Mouse (Mus musculus) cerebral cortex, adult 2 months (tissue): ENCODE measurements around the gene H2afy2.

ENCODE experiments used
- WGBS: fragments of 180-500 bp; shearing (Covaris S2); methylation state at CpG from one replicate; pipeline ENCODE4 v1.1.7; 2018; 5-methylcytosine and 5-hydroxymethylcytosine counted together

Gene H2afy2

GRCm38 (mm10) chr10:61784414-61784813, 467 bp upstream of the H2afy2 start:
- 34% methylated on average over 10 of the region's 10 CpGs for WGBS

GRCm38 (mm10) chr10:61782799-61783611, 942 bp downstream of the H2afy2 start:
- WGBS = 2% methylated on average over 73 of the region's 74 CpGs

DNA sequence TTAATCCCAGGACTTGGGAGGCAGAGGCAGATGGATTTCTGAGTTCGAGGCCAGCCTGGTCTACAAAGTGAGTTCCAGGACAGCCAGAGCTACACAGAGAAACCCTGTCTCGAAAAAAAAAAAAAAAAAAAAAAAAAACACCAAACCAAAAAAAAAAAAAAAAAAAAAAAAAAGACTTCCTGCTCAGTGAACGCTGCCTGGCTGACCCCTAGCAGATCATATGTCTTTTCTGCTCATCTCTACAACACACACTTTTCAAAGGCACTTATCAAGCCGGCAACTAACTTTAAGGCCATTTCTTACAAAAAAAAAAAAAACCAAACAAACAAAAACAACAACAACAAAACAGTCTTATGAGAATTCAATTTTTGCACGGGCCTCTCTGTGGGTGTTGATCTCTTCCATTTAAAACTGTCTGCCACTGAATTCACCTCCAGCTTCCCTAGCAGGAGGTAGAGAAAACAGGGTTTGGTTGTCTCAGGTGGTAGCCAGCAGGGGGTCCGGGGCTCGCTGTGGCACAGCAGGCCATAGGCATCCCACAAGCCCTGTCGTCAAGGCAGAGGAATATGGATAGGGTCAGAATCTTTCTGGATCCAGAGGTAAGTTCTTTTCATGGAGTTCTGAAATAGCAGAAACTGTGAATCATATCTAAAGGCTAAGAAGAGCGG, 2.4 kb downstream of the H2afy2 start:
- WGBS = 48% methylated on average over 8 of the region's 9 CpGs

DNA sequence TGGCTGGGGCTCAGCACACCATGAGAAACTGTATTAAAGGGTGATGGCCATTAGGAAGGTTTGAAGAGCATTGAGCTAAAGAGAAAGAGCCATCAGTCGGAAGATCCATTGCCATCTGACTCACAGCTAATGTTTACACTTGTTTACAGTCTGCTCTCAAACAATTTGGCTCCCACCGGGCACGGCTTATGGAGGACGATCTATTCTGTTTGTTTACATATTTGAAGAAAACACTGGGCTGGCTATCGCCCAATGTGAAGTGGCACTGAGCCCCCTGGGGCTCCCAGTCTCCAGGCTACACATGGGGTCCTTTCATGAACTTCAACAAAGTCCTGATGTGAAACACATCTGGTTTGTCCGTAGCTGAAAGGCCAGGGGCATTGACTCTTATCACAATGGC, 17.1 kb downstream of the H2afy2 start:
- WGBS = 53% methylated on average over 6 of the region's 6 CpGs

- 60% methylated on average over 5 of the region's 5 CpGs for WGBS
Observed at GRCm38 (mm10) chr10:61765558-61765957, 18.4 kb downstream of the H2afy2 start.

DNA sequence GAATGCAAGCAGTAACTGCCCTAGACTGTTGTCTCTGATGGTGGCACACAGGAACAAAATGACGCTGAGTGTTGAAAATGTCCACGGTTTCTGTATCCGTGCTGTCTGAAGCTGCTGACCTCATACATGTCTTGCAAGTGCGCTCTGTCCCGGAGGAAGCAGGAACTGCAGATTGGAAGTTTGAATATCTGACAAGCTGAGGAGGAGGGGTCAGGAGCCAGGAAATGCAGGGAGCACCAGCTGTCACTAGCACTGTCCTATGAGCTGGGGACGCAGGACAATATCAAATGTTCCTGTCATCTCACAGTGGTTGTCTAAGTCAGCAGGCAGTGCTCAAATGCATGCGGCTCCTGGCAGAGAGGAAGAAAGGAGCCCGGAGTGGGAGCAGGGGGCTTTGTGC, 19.3 kb downstream of the H2afy2 start:
- WGBS = 63% methylated on average over 8 of the region's 8 CpGs

DNA sequence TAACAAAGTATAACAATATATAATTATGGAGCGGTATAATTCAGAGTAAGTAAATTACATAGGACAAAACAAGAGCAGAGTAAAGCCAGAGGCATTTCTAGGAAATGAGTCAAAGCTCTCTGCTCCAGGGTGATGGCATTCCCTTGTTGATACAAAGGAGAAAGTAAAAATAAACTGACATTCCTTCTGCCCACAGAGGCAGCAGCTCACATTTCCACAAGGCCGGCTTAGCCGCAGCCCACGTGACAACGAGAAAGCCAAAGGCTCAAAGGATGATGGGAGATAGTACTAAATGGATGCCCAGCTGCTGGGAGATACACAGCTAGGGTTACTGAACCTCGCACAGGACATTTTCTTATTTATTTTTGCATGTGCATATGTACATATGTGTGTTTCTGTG, 24.1 kb downstream of the H2afy2 start:
- WGBS = 41% methylated on average over 6 of the region's 6 CpGs

GRCm38 (mm10) chr10:61758904-61759303, 25.0 kb downstream of the H2afy2 start:
- WGBS = 99% methylated on average over 2 of the region's 2 CpGs

GRCm38 (mm10) chr10:61757022-61757421, 26.9 kb downstream of the H2afy2 start:
- 87% methylated on average over 14 of the region's 14 CpGs for WGBS

DNA sequence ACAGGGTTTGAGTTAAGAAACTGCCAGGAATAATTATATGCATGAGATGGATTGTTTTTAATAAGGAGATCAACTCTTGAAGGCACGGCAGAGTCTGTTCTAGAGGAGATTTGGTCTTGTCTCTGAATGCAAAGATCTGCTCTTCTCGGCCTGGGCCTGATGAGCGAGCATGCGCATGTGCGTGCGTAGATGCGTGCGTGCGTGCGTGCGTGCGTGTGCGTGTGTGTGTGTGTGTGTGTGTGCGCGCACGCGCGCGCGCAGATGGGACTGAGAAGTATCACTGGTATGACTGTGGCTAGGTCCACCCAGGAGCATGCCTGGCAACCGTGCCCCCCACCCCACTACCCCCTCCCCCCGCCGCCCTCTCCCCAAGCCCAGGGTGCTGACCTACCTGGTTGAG, 30.9 kb downstream of the H2afy2 start:
- WGBS = 96% methylated on average over 23 of the region's 23 CpGs

DNA sequence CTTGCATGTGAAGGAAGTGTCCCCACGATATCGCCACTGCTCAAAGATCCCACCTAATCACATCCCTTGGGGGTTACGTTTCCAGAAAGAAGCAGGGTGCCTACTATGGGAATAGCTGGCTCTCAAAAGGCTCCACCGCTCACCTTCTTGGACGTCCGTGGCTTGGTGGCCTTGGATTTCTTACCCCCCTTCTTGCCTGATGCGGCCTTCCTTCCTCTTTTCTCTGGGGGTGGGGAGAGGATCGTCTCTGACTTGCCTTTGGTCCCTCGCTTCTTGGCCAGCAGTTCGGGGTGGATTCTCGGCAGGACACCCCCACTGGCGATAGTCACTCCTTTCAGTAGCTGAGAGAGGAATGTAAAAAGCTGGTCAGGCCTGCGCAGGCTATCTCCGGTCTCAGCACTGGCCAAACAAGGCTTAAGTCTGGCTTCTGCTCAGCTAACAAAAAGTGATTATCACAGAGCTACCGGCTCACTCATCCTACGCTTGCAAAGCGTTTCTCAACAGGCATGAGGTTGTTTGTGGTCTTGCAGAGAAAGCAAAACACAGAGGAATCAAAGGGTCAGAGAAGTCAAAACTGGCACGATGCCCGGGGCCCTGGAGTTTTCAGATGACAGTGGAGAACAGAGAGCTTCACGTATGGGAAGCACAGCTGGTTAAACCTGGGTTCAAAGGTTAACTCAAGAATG, 32.3 kb downstream of the H2afy2 start:
- WGBS = 68% methylated on average over 20 of the region's 20 CpGs

GRCm38 (mm10) chr10:61750014-61750413, 33.9 kb downstream of the H2afy2 start:
- WGBS = 84% methylated on average over 9 of the region's 9 CpGs

- WGBS = 76% methylated on average over 13 of the region's 13 CpGs
Observed at GRCm38 (mm10) chr10:61747302-61747701, 36.6 kb downstream of the H2afy2 start.

GRCm38 (mm10) chr10:61745133-61745532, 38.8 kb downstream of the H2afy2 start:
- 94% methylated on average over 4 of the region's 4 CpGs for WGBS

DNA sequence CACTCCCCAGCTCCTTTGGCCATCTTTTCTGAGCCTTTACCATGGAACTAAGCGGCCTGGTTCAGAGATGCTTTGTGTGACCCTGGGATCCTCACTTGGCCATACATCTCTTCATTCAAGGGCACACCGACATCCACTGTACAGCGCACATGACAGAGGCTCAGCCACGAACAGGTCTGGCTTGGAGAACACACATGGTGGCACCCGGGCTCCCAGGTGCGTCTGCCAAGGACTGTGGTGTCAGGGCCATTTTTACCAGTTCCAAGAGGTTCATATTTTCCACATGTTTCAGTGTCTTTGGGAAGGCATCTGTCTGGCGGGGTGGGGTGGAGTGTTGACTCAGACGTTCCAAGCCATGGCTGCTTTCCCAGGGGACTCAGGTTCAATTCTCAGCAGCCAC, 41.6 kb downstream of the H2afy2 start:
- WGBS = 92% methylated on average over 8 of the region's 8 CpGs

GRCm38 (mm10) chr10:61741873-61742272, 42.1 kb downstream of the H2afy2 start:
- WGBS = 87% methylated on average over 4 of the region's 4 CpGs

GRCm38 (mm10) chr10:61741306-61741705, 42.6 kb downstream of the H2afy2 start:
- 84% methylated on average over 1 of the region's 1 CpGs for WGBS

GRCm38 (mm10) chr10:61738126-61738525, 45.8 kb downstream of the H2afy2 start:
- 89% methylated on average over 4 of the region's 4 CpGs for WGBS

- WGBS = 100% methylated on average over 1 of the region's 1 CpGs
Observed at GRCm38 (mm10) chr10:61737537-61737936, 46.4 kb downstream of the H2afy2 start.

DNA sequence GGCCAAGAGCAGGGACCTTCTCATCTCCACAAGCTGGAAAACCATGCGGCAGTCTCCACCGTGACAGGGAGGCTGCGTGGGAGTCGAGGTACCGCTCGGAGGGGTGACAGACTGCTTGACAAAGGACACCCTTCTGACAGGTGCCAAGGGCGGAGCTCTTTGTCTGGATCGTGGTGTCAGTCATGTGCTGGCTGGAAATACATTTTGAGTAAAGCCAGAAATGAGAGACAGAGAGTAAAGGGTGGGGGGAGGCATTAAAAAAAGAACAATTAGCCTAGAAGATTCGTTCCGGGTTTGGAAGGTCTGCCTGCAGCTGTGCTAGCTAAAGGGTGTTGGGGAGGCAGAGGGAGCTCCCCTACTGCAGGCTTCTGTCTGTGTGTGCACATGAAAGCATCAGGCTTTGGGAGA, 47.3 kb downstream of the H2afy2 start:
- 39% methylated on average over 10 of the region's 10 CpGs for WGBS

GRCm38 (mm10) chr10:61734377-61734776, 49.6 kb downstream of the H2afy2 start:
- 53% methylated on average over 3 of the region's 3 CpGs for WGBS

DNA sequence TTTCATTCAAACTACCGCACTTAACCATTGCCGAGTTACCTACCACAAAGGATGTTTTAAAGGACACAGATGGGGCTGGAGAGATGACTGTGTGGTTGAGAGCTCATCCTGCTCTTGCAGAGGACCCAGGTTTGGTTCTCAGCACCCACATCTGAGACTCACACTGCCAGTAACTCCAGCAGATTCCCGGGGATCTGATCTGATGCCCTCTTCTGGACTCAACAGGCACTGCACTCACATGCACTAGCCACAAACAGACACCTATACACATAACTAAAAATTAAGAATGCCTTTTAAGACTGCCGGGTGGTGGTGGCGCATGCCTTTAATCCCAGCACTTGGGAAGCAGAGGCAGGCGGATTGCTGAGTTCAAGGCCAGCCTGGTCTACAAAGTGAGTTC, 53.8 kb downstream of the H2afy2 start:
- 96% methylated on average over 6 of the region's 6 CpGs for WGBS

- WGBS = 79% methylated on average over 11 of the region's 11 CpGs
Observed at GRCm38 (mm10) chr10:61729181-61729580, 54.8 kb downstream of the H2afy2 start.
